Mouse (Mus musculus): ENCODE results near the gene Tbxa2r.

Tbxa2r gene

GRCm38 (mm10) chr10:81299585-81300351, 28.8 kb upstream of the Tbxa2r start:
- WGBS = 62% methylated on average over 14 of the region's 14 CpGs

DNA sequence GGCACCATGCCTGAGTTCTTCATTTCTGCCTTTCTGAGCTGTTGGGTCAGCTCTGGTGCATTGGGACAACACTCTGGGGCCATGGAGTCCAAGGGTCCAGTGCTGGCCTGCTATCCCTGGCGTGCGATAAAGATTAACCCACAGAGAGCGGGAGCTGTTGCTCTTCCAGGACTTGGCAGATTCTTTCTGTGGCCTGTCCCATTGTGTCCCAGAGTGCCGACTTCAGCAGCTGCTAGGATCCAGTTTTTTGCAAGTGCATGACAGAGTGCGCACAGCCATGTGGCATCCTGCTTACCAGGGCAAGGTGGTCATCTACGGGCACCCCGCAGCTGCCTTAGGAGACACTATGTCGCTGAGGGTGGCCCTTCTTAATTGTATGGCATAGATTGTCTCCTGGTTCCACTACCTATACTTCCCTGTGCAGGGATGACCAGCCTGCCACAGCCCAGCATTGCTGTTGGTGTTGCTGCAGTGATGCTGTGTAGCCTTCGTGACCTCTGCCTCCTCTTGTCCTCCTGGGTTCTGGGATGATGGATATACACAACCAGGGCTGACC, 28.1 kb upstream of the Tbxa2r start:
- 75% methylated on average over 9 of the region's 9 CpGs for WGBS

DNA sequence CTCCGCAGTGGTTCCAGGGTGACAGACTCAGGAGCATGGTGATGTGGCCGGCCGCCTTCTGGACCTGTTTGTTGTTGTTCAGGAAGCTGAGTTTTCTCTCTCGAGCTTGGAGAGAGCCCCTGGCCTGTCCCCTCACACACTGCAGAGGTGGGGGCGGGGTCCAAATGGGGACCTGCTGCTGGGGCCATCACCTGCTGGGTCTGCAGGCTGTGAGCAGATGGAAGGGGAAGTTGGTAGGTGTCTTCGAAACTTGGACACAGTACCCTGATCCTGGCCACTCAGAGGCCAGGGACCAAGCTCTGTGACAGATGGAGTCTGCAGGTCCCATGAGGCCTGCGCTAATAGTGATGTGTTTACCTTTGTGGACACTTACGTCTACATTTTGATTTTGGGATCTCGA, 27.2 kb upstream of the Tbxa2r start:
- 75% methylated on average over 9 of the region's 9 CpGs for WGBS

DNA sequence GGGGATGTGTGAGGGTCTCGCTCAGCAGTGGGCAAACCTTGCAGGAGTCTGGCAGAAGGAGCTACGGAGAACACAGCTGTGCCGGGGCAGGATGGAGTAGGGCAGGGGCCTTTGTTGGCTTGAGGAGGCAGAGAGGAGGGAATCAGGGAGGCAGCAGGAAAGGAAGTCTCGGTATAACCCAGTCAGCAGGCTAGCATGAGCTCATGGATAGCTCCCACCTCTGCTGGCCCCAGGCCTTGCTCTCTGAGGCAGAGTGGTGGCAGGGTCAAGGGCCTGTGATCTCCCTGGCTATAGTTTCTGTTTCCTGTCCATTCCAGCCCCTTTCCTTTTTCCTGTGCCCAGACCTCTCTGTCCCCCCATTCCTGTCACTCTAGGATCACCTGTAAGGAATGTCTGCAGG, 26.2 kb upstream of the Tbxa2r start:
- WGBS = 25% methylated on average over 4 of the region's 4 CpGs

DNA sequence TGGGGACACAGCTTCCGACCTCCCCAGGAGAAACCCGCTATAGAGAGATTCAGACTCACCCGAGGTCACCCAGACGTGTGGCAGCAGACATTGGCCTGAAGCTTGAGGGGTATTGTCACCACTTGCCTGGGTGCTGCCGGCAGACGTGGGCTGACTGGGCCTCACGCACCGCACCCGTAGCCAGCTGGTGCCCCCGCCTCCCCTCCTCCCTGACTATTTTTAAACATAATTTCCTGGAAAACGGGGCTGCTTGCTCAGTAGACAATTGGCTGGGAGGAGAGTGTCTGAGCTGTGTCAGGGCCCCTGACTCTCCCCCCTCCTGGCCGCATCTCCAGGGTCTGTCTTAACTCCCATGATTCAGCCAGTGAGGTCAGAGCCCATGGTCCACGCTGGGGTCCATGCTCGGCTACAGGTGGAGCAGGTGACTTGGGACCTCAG, 25.7 kb upstream of the Tbxa2r start:
- WGBS = 19% methylated on average over 14 of the region's 14 CpGs

- WGBS = 38% methylated on average over 10 of the region's 10 CpGs
These were observed 25.3 kb upstream of the Tbxa2r start for GRCm38 (mm10) chr10:81303258-81303657.

GRCm38 (mm10) chr10:81303761-81304160, 24.8 kb upstream of the Tbxa2r start:
- WGBS = 65% methylated on average over 7 of the region's 7 CpGs

DNA sequence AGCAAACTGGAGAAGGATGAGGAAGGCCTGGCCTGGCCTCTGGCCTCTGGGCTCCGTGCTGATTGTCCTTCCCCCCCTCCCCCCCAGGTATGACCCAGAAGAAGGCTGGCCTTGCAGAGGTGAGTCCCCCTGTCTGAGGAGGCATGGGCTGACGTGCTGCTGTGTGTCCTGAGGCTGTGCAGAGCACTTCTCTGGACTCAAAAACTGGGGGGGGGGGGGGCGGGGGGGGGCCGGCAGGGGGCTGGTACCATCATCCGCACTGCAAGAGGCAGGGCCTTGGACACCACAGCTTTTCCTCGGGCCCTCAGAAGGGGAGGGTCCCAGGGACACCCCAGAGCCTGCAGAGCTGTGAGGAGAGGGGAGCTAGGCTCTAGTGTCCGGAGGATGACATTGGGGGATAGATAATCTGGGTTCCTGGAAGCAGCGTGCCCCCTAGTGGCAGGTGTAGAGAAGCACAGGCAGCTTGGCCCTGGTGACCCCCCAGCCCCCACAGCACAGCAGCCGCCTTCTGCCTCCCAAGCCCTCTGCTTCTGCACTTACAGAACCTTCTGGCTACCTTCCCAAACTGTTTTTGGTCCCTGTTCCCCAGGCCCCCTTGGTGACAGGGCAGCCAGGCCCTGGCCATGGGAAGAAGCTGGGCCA, 23.8 kb upstream of the Tbxa2r start:
- WGBS = 18% methylated on average over 8 of the region's 9 CpGs

DNA sequence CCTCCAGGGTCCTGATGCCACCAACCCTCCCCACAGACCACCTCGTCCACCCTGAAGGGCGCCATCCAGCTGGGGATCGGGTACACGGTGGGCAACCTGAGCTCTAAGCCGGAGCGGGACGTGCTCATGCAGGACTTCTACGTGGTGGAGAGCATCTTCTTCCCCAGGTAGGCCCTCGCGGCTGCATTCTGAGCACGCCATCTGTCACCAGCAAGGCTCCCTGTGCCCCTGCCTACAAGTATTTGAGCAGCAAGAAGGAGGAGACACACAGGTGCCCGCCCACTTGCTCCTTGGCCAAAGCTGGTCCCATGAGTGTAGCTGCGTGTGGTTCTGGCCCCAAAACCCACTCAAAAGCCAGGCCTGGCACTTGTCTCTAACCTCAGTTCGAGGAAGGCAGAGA, 22.9 kb upstream of the Tbxa2r start:
- WGBS = 72% methylated on average over 14 of the region's 14 CpGs

- 60% methylated on average over 12 of the region's 12 CpGs for WGBS
These were observed 22.3 kb upstream of the Tbxa2r start for GRCm38 (mm10) chr10:81306173-81306668.

DNA sequence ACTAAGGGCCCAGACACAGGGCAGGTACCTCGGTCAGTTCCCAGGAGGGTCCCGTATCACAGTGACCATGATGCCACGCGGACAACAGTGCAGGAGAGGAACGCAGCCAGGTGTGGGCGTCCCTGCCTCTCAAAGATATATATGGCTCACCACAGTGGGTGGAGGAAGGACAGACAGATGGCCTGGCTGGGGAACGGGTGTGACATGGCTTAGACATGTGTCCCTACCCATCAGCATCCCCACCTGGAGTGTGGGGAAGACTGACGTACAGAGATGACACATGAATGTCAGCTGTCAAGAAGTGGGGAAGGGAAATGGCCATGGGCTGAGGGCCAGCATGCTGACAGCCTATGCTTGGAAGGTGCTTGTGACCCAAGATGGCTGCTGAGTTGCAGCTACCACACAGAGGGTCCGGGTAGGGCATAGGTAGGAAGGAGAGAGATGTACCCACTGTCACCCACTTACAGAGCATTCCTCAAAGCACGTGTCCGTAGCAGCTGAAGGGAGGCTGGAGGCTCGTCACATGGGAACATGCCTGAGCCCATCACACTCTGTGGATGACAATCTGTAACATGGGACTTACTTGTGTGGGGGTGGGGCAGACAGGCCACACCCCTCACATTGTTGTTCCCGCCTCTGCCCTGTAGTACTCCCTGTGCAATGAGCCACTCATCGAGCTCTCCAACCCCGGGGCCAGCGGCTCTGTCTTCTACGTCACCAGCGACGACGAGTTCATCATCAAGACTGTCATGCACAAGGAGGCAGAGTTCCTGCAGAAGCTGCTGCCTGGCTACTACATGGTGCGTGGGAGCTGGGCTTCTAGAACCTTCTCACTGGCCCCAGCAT, 21.5 kb upstream of the Tbxa2r start:
- WGBS = 61% methylated on average over 21 of the region's 21 CpGs

GRCm38 (mm10) chr10:81309571-81309970, 19.0 kb upstream of the Tbxa2r start:
- WGBS = 86% methylated on average over 5 of the region's 5 CpGs

DNA sequence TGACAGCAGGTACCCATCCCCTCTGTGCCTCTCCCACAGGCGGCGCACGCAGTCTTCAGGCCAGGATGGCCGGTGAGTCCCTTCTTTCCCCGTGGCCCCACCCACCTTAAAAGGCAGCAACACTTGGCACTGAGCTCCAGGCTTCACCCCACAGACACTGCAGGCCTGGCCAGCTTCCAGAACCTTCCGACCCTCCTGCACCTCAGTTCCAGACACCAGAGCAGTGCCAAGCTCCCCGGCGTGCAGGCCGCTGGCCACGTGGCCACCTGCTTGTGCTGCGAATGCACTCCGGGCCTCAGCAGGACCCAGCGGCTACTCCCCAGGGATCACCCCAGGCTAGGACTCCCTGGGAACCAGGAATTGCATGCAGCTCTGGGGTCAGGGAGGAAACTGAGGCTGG, 14.9 kb upstream of the Tbxa2r start:
- WGBS = 87% methylated on average over 13 of the region's 13 CpGs

DNA sequence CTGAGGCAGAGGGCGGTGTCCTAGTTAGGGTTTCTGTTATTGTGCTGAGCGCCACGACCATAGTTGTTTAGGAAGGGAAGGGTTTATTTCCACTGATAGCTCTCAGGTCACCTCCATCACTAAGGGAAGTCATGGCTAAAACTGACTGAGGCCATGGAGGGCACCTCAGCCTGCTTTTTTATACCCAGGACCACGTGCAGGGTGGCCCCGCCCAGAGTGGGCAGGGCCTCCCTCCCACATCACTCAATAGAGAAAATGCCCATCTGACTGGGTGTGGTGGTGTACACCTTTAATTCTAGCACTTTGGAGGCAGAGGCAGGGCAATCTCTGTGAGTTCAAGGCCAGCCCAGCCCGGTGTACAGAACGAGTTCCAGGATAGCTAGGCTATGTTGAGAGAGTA, 14.3 kb upstream of the Tbxa2r start:
- 77% methylated on average over 7 of the region's 7 CpGs for WGBS

DNA sequence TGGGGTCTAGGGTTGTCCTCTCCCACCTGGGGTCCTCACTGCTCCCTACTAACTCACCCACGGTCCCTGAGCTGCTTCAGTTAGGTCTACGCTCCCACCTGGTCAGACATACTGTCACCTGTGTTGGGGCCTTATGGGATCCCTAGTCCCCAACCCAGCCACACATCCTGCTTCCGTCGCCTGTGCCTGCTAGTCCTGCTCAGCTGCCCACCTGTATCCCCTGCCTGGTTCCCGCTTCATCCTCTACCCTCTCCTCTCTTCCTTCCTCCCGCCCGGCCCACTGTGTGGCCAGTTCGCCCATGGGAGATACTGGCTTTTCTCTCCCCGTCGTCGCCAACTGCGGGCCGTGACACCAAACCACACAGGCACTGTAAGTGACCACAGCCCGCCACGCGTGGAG, 12.9 kb upstream of the Tbxa2r start:
- WGBS = 89% methylated on average over 16 of the region's 16 CpGs

DNA sequence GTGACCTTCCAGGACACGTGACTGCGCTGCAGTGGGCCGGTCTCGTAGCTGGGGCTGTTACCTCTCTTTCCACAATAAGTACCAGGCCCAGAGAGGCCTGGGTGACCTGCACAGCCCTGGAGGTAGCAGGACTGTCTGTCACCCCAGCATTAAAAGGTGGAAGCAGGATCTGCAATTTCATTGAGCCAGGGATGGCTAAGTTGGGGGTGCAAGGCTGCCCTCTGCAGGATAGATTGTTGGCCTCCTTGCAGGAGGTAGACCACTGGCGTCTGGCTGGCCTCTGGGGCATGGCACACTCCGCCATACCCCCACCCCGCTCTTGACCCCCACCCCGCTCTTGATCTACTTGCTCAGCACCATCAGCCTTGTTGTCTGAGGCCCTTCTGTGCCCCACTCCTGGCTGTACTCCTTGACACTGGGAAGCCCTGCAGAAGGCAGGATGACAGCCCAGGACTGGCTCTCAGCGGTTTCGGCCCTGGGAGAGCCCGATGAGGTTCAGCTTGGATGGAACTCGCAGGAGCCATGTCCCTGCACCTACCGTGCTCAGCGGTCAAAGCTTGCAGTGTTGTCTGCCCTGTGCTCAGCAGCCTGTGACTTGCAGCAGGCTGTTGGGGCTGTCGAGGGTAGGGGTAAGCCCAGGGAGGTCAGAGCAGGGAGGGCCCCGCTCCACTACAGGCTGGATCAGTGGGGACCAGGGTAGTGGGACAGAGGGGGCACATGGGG, 12.0 kb upstream of the Tbxa2r start:
- WGBS = 56% methylated on average over 16 of the region's 16 CpGs

DNA sequence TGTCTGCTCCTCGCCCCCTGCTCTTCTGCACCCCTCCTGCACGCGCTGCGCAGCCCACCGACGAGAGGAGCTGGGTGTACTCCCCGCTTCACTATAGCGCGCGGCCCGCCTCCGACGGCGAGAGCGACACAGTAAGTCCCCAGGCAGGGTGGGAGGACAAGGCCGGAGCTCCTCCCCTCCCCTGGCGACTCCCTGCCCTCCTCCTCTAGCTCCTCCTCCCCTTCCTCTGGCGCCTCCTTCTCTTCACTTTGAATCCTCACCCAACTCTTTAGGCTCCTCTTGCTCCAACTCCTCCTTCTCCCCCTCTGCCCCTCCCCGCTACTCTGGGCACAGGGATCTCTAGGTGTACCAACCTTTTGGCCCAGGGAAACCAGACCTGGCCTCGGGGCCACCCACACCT, 11.3 kb upstream of the Tbxa2r start:
- whole genome bisulfite sequencing = 38% methylated on average over 20 of the region's 20 CpGs

GRCm38 (mm10) chr10:81318589-81319329, 9.8 kb upstream of the Tbxa2r start:
- WGBS = 68% methylated on average over 13 of the region's 13 CpGs

- 17% methylated on average over 8 of the region's 8 CpGs for WGBS
These were observed 9.2 kb upstream of the Tbxa2r start for GRCm38 (mm10) chr10:81319330-81319699.

DNA sequence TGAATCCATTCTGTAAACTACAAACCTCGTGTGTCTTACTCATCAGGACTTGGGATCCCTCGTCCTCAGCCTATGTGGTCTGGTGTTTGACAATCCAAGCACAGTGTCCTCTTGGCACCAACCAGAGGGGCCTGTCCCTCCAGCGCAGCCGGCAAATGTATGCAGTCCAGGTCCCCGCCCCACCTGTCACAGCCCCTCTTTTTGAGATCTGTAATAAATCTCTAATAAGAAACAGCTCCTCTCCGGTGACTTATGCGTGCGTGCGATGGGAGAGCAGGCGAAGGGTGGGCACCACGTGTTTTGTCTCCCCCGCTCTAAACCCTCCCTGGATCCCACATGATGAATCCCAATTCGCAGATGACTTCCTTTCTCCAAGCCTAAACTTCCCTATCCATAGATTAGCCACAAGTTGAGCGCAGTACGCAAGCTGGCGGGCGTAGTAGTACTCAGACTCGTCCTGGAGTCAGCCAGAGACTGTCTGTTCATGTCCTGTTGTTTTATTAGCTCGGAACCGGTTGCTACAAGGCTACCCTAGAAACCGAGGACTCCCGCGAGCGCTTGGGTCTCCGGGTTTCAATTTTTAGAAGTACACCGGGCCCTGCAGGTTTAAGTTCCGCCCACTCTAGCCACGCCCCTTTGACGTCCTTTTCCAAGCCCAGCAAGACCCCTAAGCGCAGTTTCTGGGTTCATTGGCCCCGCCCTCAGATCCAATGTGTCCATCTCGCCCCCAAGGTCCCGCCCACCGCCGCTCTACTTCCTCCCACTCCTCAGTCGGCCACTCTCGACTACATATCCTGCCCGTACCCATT, 8.6 kb upstream of the Tbxa2r start:
- WGBS = under 1% methylated on average over 38 of the region's 38 CpGs

Measured in cerebral cortex, adult 2 months (tissue).